Mouse (Mus musculus): ENCODE measurements at regions not wholly inside any gene's neighbourhood (a gene's known extent, or its start where the extent isn't known, plus 50 kb on each side); places are given as distances from the start of the nearest gene placed in this dataset.

GRCm38 (mm10) chr12:96419104-96419503 is 727.1 kb downstream of the Flrt2 start:
- no peak for TF ChIP-seq GATA1 (IDR thresholded peaks at IDR 0.05; ENCODE audit: borderline replicate concordance, low read length)
- TF ChIP-seq FLI1 (IDR thresholded peaks at IDR 0.05; ENCODE audit: low read length): no peak

Data from megakaryocyte, embryonic 14.5 days (primary cell).